Mouse (Mus musculus): Measurements from ENCODE around the gene Gm47283. TPM values are rescaled to one million over a fixed set of nuclear protein-coding genes. Genes with fewer than 3 reads are reported as not detected.

Gene Gm47283
- total RNA-seq, 1 experiment from 2014 or later = not detected

Other genes with a start within 250 kb of the Gm47283 start
- not detected in 2 replicates for gene Gm21860, start 29.9 kb upstream of the Gm47283 start, total RNA-seq (2021)
- gene Gm21748, start 54.4 kb downstream of the Gm47283 start, total RNA-seq (2021) = not detected in 2 replicates